Comparison of ENCODE assay signal across 19 mouse cellular contexts in the genomic region with DNA sequence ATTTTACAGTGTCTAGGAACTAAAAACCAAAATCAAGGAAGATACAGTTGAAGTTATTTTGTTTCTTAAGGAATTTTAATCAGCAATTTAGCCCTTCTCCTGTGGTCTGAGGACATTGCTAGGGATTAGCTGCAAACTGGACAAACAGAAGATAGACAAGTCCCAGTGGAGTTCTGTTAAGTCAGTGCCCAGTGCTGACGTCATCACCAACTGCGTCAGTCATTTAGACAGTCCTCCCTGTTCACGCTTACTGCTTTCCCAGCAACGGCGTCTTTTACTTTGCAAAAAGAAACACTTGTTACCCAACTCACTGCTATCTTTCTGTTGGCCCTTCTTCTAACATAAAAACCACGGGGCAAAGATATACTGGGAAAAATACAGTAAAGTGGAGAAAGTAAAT. TPM values are rescaled to one million over a fixed set of nuclear protein-coding genes. Genes with fewer than 3 reads are reported as not detected.
DNase-seq lines count a peak whose midpoint lies in the region; ATAC-seq and TF ChIP-seq lines count a peak whose summit lies in the region.
"Had no signal": no experiment of that assay in that cellular context is flagged by ENCODE, and none has a peak within 500 bp of the region (broad histone marks: within the 10 kb centered on the region; RNA-seq: fewer than 3 reads in every experiment).

No protein-coding gene starts in this region.

- H3K79me2 ChIP-seq in heart, adult 2 months (replicated peaks; ENCODE audit: control insufficient read depth, insufficient read depth, low read length): no peaks in the 10 kb centered on the region

- no peak for ATAC-seq in heart, embryonic 12.5 days (ENCODE audit: insufficient number of reproducible peaks, low FRiP score)
- ATAC-seq in heart, postnatal 0 days (ENCODE audit: insufficient read depth, low read depth): no peak
- ATAC-seq in intestine, postnatal 0 days: no peak
- ATAC-seq: forebrain, embryonic 16.5 days; intestine, embryonic 16.5 days had no signal

- no peak for TF ChIP-seq EP300 in heart, adult 2 months (IDR thresholded peaks at IDR 0.05; ENCODE audit: insufficient read depth, low read depth, low read length)
- TF ChIP-seq EP300 in heart, postnatal 0 days (IDR thresholded peaks at IDR 0.05; ENCODE audit: low read depth): no peak

- H3K4me1 ChIP-seq in heart, adult 2 months (ENCODE audit: control insufficient read depth, insufficient read depth, low read length): no peaks in the 10 kb centered on the region
- H3K4me1 ChIP-seq in heart, embryonic 12.5 days (replicated peaks): no peaks in the 10 kb centered on the region
- no peaks in the 10 kb centered on the region for H3K4me1 ChIP-seq in heart, postnatal 0 days (ENCODE audit: control insufficient read depth, insufficient read depth)
- H3K4me1 ChIP-seq in intestine, postnatal 0 days (replicated peaks; ENCODE audit: control insufficient read depth, insufficient read depth, low read length): no peaks in the 10 kb centered on the region
- H3K4me1 ChIP-seq: embryonic facial prominence, embryonic 12.5 days; heart, embryonic 15.5 days had no signal

- no peak overlapping the region for H3K9ac ChIP-seq in heart, adult 2 months (ENCODE audit: low read depth, low read length)
- H3K9ac ChIP-seq in heart, embryonic 12.5 days: no peak overlapping the region
- H3K9ac ChIP-seq in heart, postnatal 0 days (replicated peaks; ENCODE audit: low read depth, low read length): no peak overlapping the region
- H3K9ac ChIP-seq in intestine, postnatal 0 days (ENCODE audit: low read depth, low read length): no peak overlapping the region
- H3K9ac ChIP-seq: embryonic facial prominence, embryonic 12.5 days; forebrain, embryonic 12.5 days; heart, embryonic 15.5 days; hindbrain, embryonic 15.5 days had no signal

- WGBS in heart, adult 2 months: 48% methylated on average over 6 of the region's 6 CpGs
- WGBS in heart, embryonic 12.5 days: 55% methylated on average over 6 of the region's 6 CpGs
- 55% methylated on average over 6 of the region's 6 CpGs for WGBS in heart, postnatal 0 days
- WGBS in intestine, postnatal 0 days: 73% methylated on average over 6 of the region's 6 CpGs

- H3K9me3 ChIP-seq in heart, embryonic 12.5 days (replicated peaks): no peaks in the 10 kb centered on the region
- H3K9me3 ChIP-seq in heart, postnatal 0 days (replicated peaks; ENCODE audit: control insufficient read depth, low read length): no peaks in the 10 kb centered on the region
- no peaks in the 10 kb centered on the region for H3K9me3 ChIP-seq in intestine, postnatal 0 days (ENCODE audit: control insufficient read depth)
- H3K9me3 ChIP-seq: embryonic facial prominence, embryonic 12.5 days; forebrain, embryonic 12.5 days; heart, embryonic 15.5 days; hindbrain, embryonic 15.5 days had no signal

- peak; percentile 18 to 22 for DNase-seq in heart, adult 2 months
- peak; percentile 7 for DNase-seq in heart, postnatal 0 days (ENCODE audit: low spot score)
- DNase-seq in heart, postnatal 36 days: peak; percentile 10 to 26
- peak; percentile 5 for DNase-seq in skeletal muscle tissue, adult 2 months (ENCODE audit: low read depth, low spot score)
- DNase-seq in lung, postnatal 10 days: no peak
- no peak for DNase-seq in c-Kit-positive CD71-positive TER-119-positive erythroid progenitor cells, embryonic 14.5 days (ENCODE audit: low spot score)
- DNase-seq: adrenal gland, adult 8-10 months; cerebellum, adult 18-20 months; cerebellum, postnatal 14 days; gastrocnemius, postnatal 14 days; kidney, adult 8-10 months had no signal

- no peaks in the 10 kb centered on the region for H3K36me3 ChIP-seq in heart, adult 2 months (ENCODE audit: control insufficient read depth, insufficient read depth, low read length)
- no peaks in the 10 kb centered on the region for H3K36me3 ChIP-seq in heart, embryonic 12.5 days
- no peaks in the 10 kb centered on the region for H3K36me3 ChIP-seq in heart, postnatal 0 days (replicated peaks; ENCODE audit: control insufficient read depth, insufficient read depth, low read length)
- H3K36me3 ChIP-seq in intestine, postnatal 0 days (ENCODE audit: control insufficient read depth, insufficient read depth): no peaks in the 10 kb centered on the region
- H3K36me3 ChIP-seq: embryonic facial prominence, embryonic 12.5 days; forebrain, embryonic 12.5 days; heart, embryonic 15.5 days; hindbrain, embryonic 15.5 days had no signal

- H3K4me2 ChIP-seq in heart, embryonic 12.5 days: no peak overlapping the region
- H3K4me2 ChIP-seq in heart, postnatal 0 days (ENCODE audit: low read depth, low read length): no peak overlapping the region
- H3K4me2 ChIP-seq in intestine, postnatal 0 days (replicated peaks; ENCODE audit: low read depth): no peak overlapping the region
- H3K4me2 ChIP-seq: embryonic facial prominence, embryonic 12.5 days; forebrain, embryonic 12.5 days; heart, embryonic 15.5 days; hindbrain, embryonic 15.5 days had no signal

- TF ChIP-seq POLR2A in heart, adult 2 months (IDR thresholded peaks at IDR 0.05; ENCODE audit: insufficient read depth, low read depth, low read length): no peak

- H3K4me3 ChIP-seq in heart, adult 2 months: no peak overlapping the region
- H3K4me3 ChIP-seq in heart, embryonic 12.5 days: no peak overlapping the region
- H3K4me3 ChIP-seq in heart, postnatal 0 days (ENCODE audit: low read depth, low read length): no peak overlapping the region
- no peak overlapping the region for H3K4me3 ChIP-seq in intestine, postnatal 0 days (ENCODE audit: low read depth, low read length)
- H3K4me3 ChIP-seq: embryonic facial prominence, embryonic 12.5 days; forebrain, embryonic 12.5 days; heart, embryonic 15.5 days; hindbrain, embryonic 15.5 days had no signal

- no peaks in the 10 kb centered on the region for H3K27me3 ChIP-seq in heart, adult 2 months (ENCODE audit: control insufficient read depth, insufficient read depth, low read length)
- H3K27me3 ChIP-seq in heart, embryonic 12.5 days (replicated peaks): no peaks in the 10 kb centered on the region
- H3K27me3 ChIP-seq in heart, postnatal 0 days (ENCODE audit: control insufficient read depth, insufficient read depth, low read length): no peaks in the 10 kb centered on the region
- no peaks in the 10 kb centered on the region for H3K27me3 ChIP-seq in intestine, postnatal 0 days (replicated peaks; ENCODE audit: control insufficient read depth, insufficient read depth, low read length)
- H3K27me3 ChIP-seq: embryonic facial prominence, embryonic 12.5 days; forebrain, embryonic 12.5 days; heart, embryonic 15.5 days; hindbrain, embryonic 15.5 days had no signal

- intact Hi-C loops in heart, adult 2 months (cut with DNase I): no loop called here
- intact Hi-C loops in heart, postnatal 36 days (cut with DNase I): no loop called here

- no peak for TF ChIP-seq CTCF in heart, adult 2 months (IDR thresholded peaks at IDR 0.05)
- no peak for TF ChIP-seq CTCF in heart, postnatal 0 days (IDR thresholded peaks at IDR 0.05; ENCODE audit: low read depth)
- no peak for TF ChIP-seq CTCF in intestine, postnatal 0 days (IDR thresholded peaks at IDR 0.05; ENCODE audit: low read depth)

- H3K27ac ChIP-seq in heart, adult 2 months: no peak overlapping the region
- H3K27ac ChIP-seq in heart, embryonic 12.5 days (ENCODE audit: poor library complexity, severe bottlenecking): no peak overlapping the region
- no peak overlapping the region for H3K27ac ChIP-seq in heart, postnatal 0 days (ENCODE audit: low read depth)
- no peak overlapping the region for H3K27ac ChIP-seq in intestine, postnatal 0 days (ENCODE audit: low read depth, low read length)
- H3K27ac ChIP-seq: embryonic facial prominence, embryonic 12.5 days; forebrain, embryonic 12.5 days; heart, embryonic 15.5 days; hindbrain, embryonic 15.5 days had no signal

RNA-seq across cellular contexts. Expression of a gene that starts 40.3 kb away (rescaled TPM):
- total RNA-seq in heart, adult 2 months (2021): under 1 TPM; 0.10 to 0.14 TPM
- 0.18 and 0.29 TPM in 2 replicates for polyA plus RNA-seq in heart, adult 2 months (2012; rRNA removed)
- polyA plus RNA-seq in heart, embryonic 12.5 days (2016; fragmentation: Nextera tagmentation; extraction: Ambion mirVana): 0.97 and 1.3 TPM in 2 replicates
- 0.58 and 1.1 TPM in 2 replicates for total RNA-seq in heart, postnatal 0 days (2014; rRNA removed; ENCODE audit: low replicate concordance)
- 0.30 and 0.51 TPM in 2 replicates for polyA plus RNA-seq in heart, postnatal 0 days (2015; fragmentation: Nextera tagmentation; extraction: Ambion mirVana)
- total RNA-seq in heart, postnatal 36 days (2021): under 1 TPM; 0.22 to 0.25 TPM
- polyA plus RNA-seq in intestine, postnatal 0 days (2015; fragmentation: Nextera tagmentation; extraction: Ambion mirVana): 0.68 and 0.87 TPM in 2 replicates

Comparison
In these comparisons a context has a peak if more than half of its experiments do, and no peak if none do; other contexts are left out.
1. DNase-seq: peak in heart, adult 2 months (2 of 2), heart, postnatal 0 days (single experiment), heart, postnatal 36 days (2 of 2) and skeletal muscle tissue, adult 2 months (single experiment); none in lung, postnatal 10 days (single experiment) and c-Kit-positive CD71-positive TER-119-positive erythroid progenitor cells, embryonic 14.5 days (single experiment).